ENCODE assay signal across 8 mouse cellular contexts in the genomic region with DNA sequence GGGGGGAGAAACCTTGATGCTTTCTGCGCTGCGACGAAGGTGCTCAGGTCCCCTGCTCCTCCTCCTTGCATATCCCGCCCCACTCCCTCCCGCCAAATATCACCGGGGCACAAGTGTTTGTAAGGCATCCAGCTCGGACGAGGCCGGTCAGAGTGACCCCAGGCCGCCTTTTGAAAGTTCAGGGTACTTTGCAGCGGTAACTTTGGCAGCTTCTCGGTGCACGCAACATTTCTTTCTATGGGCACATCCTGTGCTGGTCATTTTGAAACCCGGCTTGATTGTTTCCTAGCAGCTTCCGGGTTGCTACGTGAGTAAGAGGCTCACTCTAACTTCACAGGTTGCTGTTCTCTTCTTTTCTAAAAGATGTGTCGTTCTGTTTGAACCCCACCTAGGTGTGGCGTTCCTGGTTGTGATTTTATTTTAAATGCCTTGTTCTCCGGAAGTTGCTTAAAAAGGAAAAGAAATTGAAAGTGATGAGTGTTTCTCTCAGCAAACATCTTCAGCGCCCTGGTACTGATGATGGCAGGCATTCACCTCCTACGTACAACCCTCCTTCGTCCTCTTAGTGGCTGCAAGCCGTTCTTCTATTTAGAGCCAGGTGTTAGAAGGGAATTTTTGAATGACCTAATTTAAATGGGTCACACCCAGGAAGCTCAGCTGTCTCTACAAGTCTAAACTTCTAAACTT. TPM values are rescaled to one million over a fixed set of nuclear protein-coding genes. Genes with fewer than 3 reads are reported as not detected.
A peak's percentile ranks its signal among the peaks of the same experiment; 100 is the strongest.
DNase-seq lines count a peak whose midpoint lies in the region; ATAC-seq and TF ChIP-seq lines count a peak whose summit lies in the region.

No protein-coding gene starts in this region.

- DNase-seq in liver, adult 2 months (ENCODE audit: extremely low read depth, low read depth, low spot score) = peak; percentile 12
- DNase-seq in liver (no peak), adipocyte (ENCODE audit: low spot score) (no peak)
- DNase-seq in kidney, postnatal 4 days = peak; percentile 10 to 22
- DNase-seq in thymus, postnatal 14 days = peak; percentile 34

- H3K27ac ChIP-seq in liver, adult 2 months (replicated peaks; ENCODE audit: insufficient read depth, low read depth, low read length) = no peak overlapping the region
- H3K27ac ChIP-seq in bone marrow macrophage, adult 2 months (ENCODE audit: insufficient read depth, low read depth, low read length) = no peak overlapping the region
- H3K27ac ChIP-seq in heart, embryonic 12.5 days (ENCODE audit: poor library complexity, severe bottlenecking) = no peak overlapping the region
- H3K27ac ChIP-seq in midbrain, embryonic 12.5 days (replicated peaks) = no peak overlapping the region

- WGBS in liver, adult 2 months = 2% methylated on average over 23 of the region's 23 CpGs
- under 1% methylated on average over 23 of the region's 23 CpGs for WGBS in heart, embryonic 12.5 days
- 2% methylated on average over 23 of the region's 23 CpGs for WGBS in midbrain, embryonic 12.5 days

- no peaks in the 10 kb centered on the region for H3K9me3 ChIP-seq in heart, embryonic 12.5 days (replicated peaks)
- H3K9me3 ChIP-seq in midbrain, embryonic 12.5 days = no peaks in the 10 kb centered on the region

- no peaks in the 10 kb centered on the region for H3K36me3 ChIP-seq in liver, adult 2 months (ENCODE audit: control insufficient read depth, insufficient read depth, low read length)
- H3K36me3 ChIP-seq in heart, embryonic 12.5 days = no peaks in the 10 kb centered on the region
- H3K36me3 ChIP-seq in midbrain, embryonic 12.5 days = no peaks in the 10 kb centered on the region

- TF ChIP-seq POLR2A in liver, adult 2 months (IDR thresholded peaks at IDR 0.05; ENCODE audit: extremely low read depth, insufficient read depth, low read length) = no peak
- TF ChIP-seq POLR2A in bone marrow macrophage, adult 2 months (IDR thresholded peaks at IDR 0.05; ENCODE audit: borderline replicate concordance, low read depth, low read length) = no peak

- H3K4me2 ChIP-seq in heart, embryonic 12.5 days = peak overlapping the region; percentile 99
- H3K4me2 ChIP-seq in midbrain, embryonic 12.5 days (replicated peaks) = peak overlapping the region; percentile 100

- H3K79me2 ChIP-seq in liver, adult 2 months (ENCODE audit: control insufficient read depth, insufficient read depth, low read length) = no peaks in the 10 kb centered on the region

- H3K27me3 ChIP-seq in liver, adult 2 months (ENCODE audit: control insufficient read depth, insufficient read depth, low read length) = peaks cover 6% of the 10 kb centered on the region; the same call in 1 of the 2 replicates
- 0 out of 2 replicates have a peak, but pooled peaks cover 4% of the 10 kb centered on the region for H3K27me3 ChIP-seq in heart, embryonic 12.5 days (replicated peaks)
- peaks cover 62% of the 10 kb centered on the region for H3K27me3 ChIP-seq in midbrain, embryonic 12.5 days

- ATAC-seq in heart, embryonic 12.5 days (ENCODE audit: insufficient number of reproducible peaks, low FRiP score) = peak; percentile 3; the same call in 1 of the 2 replicates
- ATAC-seq in midbrain, embryonic 12.5 days (ENCODE audit: low FRiP score, low read depth) = 0 out of 2 replicates have a peak, but pooled peaks have one; percentile 1

- TF ChIP-seq CTCF in liver, adult 2 months (IDR thresholded peaks at IDR 0.05; ENCODE audit: low read depth, low read length) = no peak
- no peak for TF ChIP-seq CTCF in bone marrow macrophage, adult 2 months (IDR thresholded peaks at IDR 0.05; ENCODE audit: low read depth, low read length)

- 0 out of 2 replicates have a peak, but pooled peaks cover 2% of the 10 kb centered on the region for H3K4me1 ChIP-seq in liver, adult 2 months (ENCODE audit: control insufficient read depth, insufficient read depth, low read length)
- H3K4me1 ChIP-seq in bone marrow macrophage, adult 2 months (ENCODE audit: control insufficient read depth, insufficient read depth, low read length) = peaks cover 12% of the 10 kb centered on the region
- H3K4me1 ChIP-seq in heart, embryonic 12.5 days (replicated peaks) = peaks cover 41% of the 10 kb centered on the region
- peaks cover 12% of the 10 kb centered on the region for H3K4me1 ChIP-seq in midbrain, embryonic 12.5 days

- H3K9ac ChIP-seq in liver, adult 2 months (ENCODE audit: low read depth, low read length) = peak overlapping the region; percentile 41
- peak overlapping the region; percentile 83 for H3K9ac ChIP-seq in heart, embryonic 12.5 days
- H3K9ac ChIP-seq in midbrain, embryonic 12.5 days (replicated peaks) = peak overlapping the region; percentile 62

- H3K4me3 ChIP-seq in liver, adult 2 months (ENCODE audit: insufficient read depth, low read depth, low read length) = peak overlapping the region; percentile 75
- peak overlapping the region; percentile 68 for H3K4me3 ChIP-seq in bone marrow macrophage, adult 2 months (ENCODE audit: insufficient read depth, low read length)
- peak overlapping the region; percentile 77 for H3K4me3 ChIP-seq in heart, embryonic 12.5 days
- peak overlapping the region; percentile 64 for H3K4me3 ChIP-seq in midbrain, embryonic 12.5 days

RNA-seq across cellular contexts. Expression of a gene that starts 4.7 kb away (rescaled TPM):
- 8.1 and 8.5 TPM in 2 replicates for total RNA-seq in liver, adult 2 months (2014; rRNA removed)
- 1.6 and 2.2 TPM in 2 replicates for polyA plus RNA-seq in liver, adult 2 months (2012; rRNA removed)
- polyA plus RNA-seq in bone marrow macrophage, adult 2 months (2012; ENCODE audit: insufficient read depth, insufficient read length, missing spikeins) = 23.8 and 24.1 TPM in 2 replicates
- 36.4 and 38.3 TPM in 2 replicates for polyA plus RNA-seq in heart, embryonic 12.5 days (2016; fragmentation: Nextera tagmentation; extraction: Ambion mirVana)
- 21.1 and 21.3 TPM in 2 replicates for polyA plus RNA-seq in midbrain, embryonic 12.5 days (2016; fragmentation: Nextera tagmentation; extraction: Ambion mirVana)

Comparison
In these comparisons a context has a peak if more than half of its experiments do, and no peak if none do; other contexts are left out.
1. DNase-seq: peak in liver, adult 2 months (single experiment), kidney, postnatal 4 days (2 of 2) and thymus, postnatal 14 days (single experiment); none in liver (single experiment) and adipocyte (single experiment).
2. Peak in every context shown above with its lines, with median percentiles within 50 percentile points of each other: H3K4me3 ChIP-seq and H3K9ac ChIP-seq.